Mouse (Mus musculus): ENCODE measurements around the gene Neurog1. TPM values are rescaled to one million over a fixed set of nuclear protein-coding genes. Genes with fewer than 3 reads are reported as not detected.

Gene Neurog1
- polyA plus RNA-seq (2012; rRNA removed), result 10.1 and 17.1 TPM in 2 replicates

DNA sequence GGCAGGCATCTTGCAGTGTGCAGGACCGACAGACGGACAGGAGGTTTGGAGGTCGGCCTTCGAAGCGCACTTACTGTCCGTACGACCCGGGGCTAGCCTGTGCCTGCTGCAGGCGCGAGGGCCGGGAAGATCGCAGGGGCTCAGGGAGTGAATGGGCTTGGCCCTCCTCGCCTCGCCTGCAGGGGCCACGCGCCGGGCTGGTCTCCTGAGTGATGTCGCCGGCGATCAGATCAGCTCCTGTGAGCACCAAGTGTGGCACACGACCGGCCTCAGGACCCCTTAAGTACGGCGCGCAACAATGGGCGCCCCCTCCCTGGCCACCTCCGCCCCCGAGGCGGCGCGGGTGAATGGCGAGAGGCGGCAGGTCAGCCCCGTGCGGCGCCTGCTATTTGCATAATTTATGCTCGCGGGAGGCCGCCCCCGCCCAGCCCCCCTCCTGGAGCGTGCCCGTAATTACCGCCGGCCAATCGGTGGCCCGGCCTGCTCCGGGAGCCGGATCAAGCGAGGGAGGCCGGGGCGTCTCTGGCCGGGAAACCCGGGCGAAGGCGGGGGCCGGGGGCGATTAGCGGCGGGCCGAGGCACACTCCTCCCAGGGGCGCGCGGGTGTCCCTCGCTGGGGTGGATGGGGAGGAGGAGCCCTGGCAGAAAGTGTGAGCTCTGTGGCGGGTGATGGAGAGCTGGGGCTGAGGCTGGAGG, at the start of gene Neurog1:
TSS of gene Neurog1 (minus strand) at position 240 of the 696 bp plus-strand sequence.
- peak; percentile 88 for DNase-seq (ENCODE audit: low read depth)
- TF ChIP-seq CTCF (IDR thresholded peaks at IDR 0.05; ENCODE audit: borderline replicate concordance, extremely low read depth, insufficient read depth, insufficient read length) (no peak), POLR2A (IDR thresholded peaks at IDR 0.05; ENCODE audit: borderline replicate concordance, extremely low read depth, insufficient read depth, insufficient read length, poor library complexity, severe bottlenecking) (peak; percentile 21; the same call in 1 of the 2 replicates)

DNA sequence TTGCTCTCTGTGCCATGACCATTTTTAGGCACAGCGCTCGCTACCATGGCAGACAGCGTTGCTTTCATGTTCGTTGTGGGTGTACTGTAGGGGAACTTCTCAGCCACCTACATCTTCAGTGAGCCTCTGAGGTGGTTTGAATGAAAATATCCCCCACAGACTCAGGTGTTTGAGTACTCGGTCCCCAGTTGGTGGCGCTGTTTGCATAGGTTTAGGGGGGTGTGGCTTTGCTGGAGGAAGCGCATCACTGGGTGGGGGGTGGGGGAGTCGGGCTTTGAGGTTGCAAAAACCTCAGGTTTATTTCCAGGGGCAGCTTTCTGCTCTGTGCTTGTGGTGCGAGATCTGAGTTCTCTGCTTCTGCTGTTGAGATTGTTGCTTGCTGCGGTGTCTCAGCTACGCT, 47.4 kb upstream of the Neurog1 start:
- no peak for DNase-seq (ENCODE audit: low read depth)
- TF ChIP-seq CTCF (IDR thresholded peaks at IDR 0.05; ENCODE audit: borderline replicate concordance, extremely low read depth, insufficient read depth, insufficient read length) (no peak), POLR2A (IDR thresholded peaks at IDR 0.05; ENCODE audit: borderline replicate concordance, extremely low read depth, insufficient read depth, insufficient read length, poor library complexity, severe bottlenecking) (no peak)

DNA sequence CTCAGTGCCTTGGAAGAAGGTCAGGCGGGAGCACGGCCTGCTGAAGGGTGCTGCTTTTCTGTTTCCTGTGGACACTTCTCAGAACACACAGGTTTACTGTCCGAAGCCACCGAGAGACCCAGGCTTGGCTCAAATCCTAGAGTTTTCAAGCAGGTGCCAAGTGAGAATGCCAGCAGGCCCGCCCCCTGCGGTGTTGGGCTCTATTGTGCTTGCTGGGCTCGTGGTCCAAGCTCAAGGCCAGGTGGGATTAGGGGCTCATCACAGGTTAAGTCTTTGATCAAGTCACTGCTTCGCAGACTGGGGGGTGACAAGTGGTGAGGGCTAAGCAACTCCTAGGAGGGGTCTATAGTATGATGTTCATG, 44.7 kb upstream of the Neurog1 start:
- DNase-seq (ENCODE audit: low read depth), result no peak
- TF ChIP-seq CTCF (IDR thresholded peaks at IDR 0.05; ENCODE audit: borderline replicate concordance, extremely low read depth, insufficient read depth, insufficient read length) (no peak), POLR2A (IDR thresholded peaks at IDR 0.05; ENCODE audit: borderline replicate concordance, extremely low read depth, insufficient read depth, insufficient read length, poor library complexity, severe bottlenecking) (no peak)

DNA sequence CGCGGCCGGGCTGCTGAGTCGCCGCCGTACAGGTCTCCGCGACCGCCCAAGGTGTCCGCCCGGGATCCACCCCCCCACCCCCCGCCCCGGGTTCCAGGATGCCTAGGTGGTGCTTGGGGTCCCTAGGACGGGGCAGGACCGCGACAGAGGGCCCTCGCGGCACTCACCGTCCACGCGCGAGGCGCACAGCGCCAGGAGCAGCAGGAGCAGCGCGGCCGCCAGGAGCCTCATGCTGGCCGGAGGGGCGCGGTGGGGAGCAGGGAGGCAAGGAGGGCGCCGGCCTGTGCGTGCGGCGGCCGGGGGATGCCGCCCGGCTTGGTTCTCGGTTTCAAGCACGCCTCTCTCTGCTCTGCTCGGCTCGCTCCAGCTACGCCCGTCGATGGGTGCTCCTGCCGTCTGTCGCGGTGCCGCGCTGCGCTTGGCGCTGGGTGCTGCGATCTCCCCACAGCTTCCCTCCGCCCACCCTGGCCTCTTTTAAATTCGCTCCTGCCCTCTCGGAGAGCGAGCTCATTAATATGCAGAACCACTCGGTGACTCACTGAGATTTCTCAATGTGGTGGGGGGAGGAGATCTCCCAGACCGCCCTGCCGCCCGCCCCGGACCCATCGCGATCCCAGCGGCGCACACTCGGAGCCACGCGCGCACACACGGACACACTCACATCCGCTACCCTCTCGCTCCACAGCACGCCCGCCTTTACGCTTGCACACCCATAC, 44.1 kb upstream of the Neurog1 start, which contains the start of gene Cxcl14:
TSS of gene Cxcl14 (minus strand) at position 609 of the 716 bp plus-strand sequence.
- peak; percentile 72 for DNase-seq (ENCODE audit: low read depth)
- TF ChIP-seq POLR2A (IDR thresholded peaks at IDR 0.05; ENCODE audit: borderline replicate concordance, extremely low read depth, insufficient read depth, insufficient read length, poor library complexity, severe bottlenecking) (no peak), CTCF (IDR thresholded peaks at IDR 0.05; ENCODE audit: borderline replicate concordance, extremely low read depth, insufficient read depth, insufficient read length) (no peak)

DNA sequence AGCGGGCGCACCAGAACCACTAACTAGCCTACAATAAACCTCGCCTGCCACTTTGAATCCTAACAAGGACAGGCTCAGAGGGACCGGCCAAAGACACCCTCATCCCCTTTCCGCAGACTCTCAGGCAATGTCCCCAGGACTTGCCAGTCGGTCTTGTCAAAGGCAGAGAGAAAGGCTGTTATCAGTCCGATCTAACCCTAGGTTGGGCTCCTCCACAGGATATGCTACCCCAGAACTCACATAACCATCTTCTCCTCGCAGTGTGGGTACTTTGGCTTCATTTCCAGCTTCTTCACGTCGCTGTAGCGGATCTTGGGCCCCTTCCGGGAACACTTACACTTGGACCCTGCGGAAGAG, 43.6 kb upstream of the Neurog1 start:
- no peak for DNase-seq (ENCODE audit: low read depth)
- no peak for TF ChIP-seq POLR2A (IDR thresholded peaks at IDR 0.05; ENCODE audit: borderline replicate concordance, extremely low read depth, insufficient read depth, insufficient read length, poor library complexity, severe bottlenecking)
- no peak for TF ChIP-seq CTCF (IDR thresholded peaks at IDR 0.05; ENCODE audit: borderline replicate concordance, extremely low read depth, insufficient read depth, insufficient read length)

DNA sequence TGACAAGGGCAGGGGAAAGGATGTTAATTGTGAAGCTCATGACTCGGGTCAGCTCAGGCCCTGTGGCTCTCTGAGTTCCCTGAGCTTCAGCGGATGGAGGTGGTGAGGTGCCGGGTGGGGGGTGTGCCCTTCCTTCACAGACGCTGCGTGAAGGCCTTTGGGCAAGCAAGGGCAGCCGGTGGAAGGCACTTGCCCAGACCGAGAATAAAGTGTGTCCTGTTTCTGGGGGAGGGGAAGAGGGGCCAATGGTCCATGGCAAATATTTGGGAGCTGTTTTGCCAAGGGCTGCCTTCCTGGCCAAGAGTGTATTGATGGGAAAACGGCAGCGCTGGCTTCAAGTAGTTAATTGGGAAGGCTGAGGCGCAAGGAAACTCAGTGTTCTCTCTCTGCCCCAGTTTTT, 42.9 kb upstream of the Neurog1 start:
- TF ChIP-seq POLR2A (IDR thresholded peaks at IDR 0.05; ENCODE audit: borderline replicate concordance, extremely low read depth, insufficient read depth, insufficient read length, poor library complexity, severe bottlenecking) (no peak), CTCF (IDR thresholded peaks at IDR 0.05; ENCODE audit: borderline replicate concordance, extremely low read depth, insufficient read depth, insufficient read length) (no peak)
- no peak for DNase-seq (ENCODE audit: low read depth)

DNA sequence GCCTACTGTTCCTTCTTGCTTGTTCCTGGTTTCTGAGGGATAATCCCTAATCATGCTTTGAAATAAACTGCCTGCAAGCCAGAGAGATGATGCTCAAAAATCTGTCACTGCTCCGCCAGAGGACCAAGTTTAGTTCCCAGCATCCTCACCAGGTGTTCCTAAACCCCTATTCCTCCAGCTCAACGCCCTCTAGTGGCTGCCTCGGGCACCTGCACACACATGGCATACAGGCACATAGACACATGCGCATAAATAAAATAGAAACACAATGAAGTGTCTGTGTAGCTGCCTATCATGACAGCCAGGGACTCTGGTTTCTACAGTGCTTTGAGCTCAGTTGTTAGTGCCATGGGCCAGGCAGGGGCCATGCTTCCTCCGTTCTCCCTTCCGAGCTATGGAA, 38.0 kb upstream of the Neurog1 start:
- no peak for TF ChIP-seq POLR2A (IDR thresholded peaks at IDR 0.05; ENCODE audit: borderline replicate concordance, extremely low read depth, insufficient read depth, insufficient read length, poor library complexity, severe bottlenecking)
- TF ChIP-seq CTCF (IDR thresholded peaks at IDR 0.05; ENCODE audit: borderline replicate concordance, extremely low read depth, insufficient read depth, insufficient read length), result peak; percentile 22; the same call in 1 of the 2 replicates
- no peak for DNase-seq (ENCODE audit: low read depth)

DNA sequence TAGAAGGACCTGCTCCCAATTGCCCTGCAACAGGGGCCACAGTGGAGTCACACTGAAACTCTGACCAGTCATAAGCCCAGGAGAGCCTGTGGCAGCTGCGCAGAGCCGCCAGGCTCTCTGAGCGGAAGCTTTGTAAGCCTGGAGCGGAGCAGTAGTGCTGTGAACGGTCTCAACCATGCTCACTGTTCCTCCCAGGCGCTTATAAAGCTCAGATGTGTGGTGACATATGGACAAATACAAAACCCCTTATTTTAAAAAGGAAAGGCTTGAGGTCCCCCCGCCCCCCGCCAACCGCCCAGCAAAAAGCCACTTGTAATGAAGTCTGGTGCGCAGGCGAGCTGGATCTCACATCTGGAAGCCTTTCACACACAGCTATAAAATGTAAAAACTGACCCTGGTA, 37.3 kb upstream of the Neurog1 start:
- DNase-seq (ENCODE audit: low read depth), result peak; percentile 52
- no peak for TF ChIP-seq POLR2A (IDR thresholded peaks at IDR 0.05; ENCODE audit: borderline replicate concordance, extremely low read depth, insufficient read depth, insufficient read length, poor library complexity, severe bottlenecking)
- no peak for TF ChIP-seq CTCF (IDR thresholded peaks at IDR 0.05; ENCODE audit: borderline replicate concordance, extremely low read depth, insufficient read depth, insufficient read length)

DNA sequence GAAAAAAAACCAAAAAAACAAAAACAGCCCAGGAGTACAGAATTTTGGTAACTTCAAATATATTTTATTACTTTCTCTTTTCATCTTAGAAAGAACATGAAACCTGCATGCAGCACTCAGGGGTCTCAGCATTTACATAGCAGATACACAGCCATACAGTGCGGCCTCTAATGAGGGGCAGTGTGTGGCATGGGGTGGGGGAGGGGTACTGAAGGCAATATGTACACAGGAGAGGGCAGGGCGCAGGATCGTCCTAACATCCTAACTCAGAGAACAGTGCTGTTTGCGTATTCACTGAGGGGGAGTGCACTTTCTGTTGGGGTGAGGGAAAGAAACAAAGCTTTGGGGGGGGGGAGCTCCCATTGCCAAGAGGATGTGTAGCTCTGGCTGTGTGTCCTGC, 36.6 kb upstream of the Neurog1 start:
- TF ChIP-seq CTCF (IDR thresholded peaks at IDR 0.05; ENCODE audit: borderline replicate concordance, extremely low read depth, insufficient read depth, insufficient read length) (no peak), POLR2A (IDR thresholded peaks at IDR 0.05; ENCODE audit: borderline replicate concordance, extremely low read depth, insufficient read depth, insufficient read length, poor library complexity, severe bottlenecking) (no peak)
- DNase-seq (ENCODE audit: low read depth), result no peak

DNA sequence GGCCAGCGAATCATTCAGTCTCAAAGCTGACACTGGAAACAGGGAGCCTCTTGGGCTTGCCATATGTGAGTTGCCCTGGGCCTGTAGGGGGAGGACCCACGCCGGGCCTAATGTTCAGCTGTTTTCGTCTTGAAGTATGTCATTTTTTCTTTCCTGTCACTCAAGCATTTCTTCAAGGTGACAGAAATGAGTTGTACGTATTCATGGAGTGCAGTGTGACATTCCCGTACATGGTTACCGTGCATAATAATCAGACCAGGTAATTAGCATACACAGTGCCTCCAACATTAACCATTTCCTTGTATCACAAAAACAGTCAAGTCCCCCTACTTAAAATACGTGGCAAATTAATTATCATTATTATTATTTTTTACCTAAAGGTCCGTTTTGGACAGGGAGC, 35.1 kb upstream of the Neurog1 start:
- DNase-seq (ENCODE audit: low read depth), result peak; percentile 59

DNA sequence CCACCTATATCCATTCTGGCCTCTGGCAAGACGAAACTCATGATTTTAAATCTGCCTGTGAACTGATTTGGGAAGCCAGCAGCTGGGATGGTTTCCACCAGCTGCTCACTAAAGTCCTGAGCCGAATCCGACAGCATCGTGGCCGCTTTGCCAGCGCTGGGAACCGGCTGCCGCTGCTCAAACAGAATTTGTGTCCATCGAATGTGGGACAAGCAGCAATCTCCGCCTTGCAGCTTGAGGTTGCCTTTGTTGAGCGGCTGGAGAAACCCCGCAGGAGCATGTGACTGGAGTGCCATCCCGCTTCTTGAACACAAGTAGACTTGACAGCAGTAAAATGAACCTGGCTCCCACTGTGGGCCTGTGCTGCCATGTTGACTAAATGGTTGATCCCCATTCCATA, 31.4 kb upstream of the Neurog1 start:
- TF ChIP-seq POLR2A (IDR thresholded peaks at IDR 0.05; ENCODE audit: borderline replicate concordance, extremely low read depth, insufficient read depth, insufficient read length, poor library complexity, severe bottlenecking), result no peak
- TF ChIP-seq CTCF (IDR thresholded peaks at IDR 0.05; ENCODE audit: borderline replicate concordance, extremely low read depth, insufficient read depth, insufficient read length), result no peak
- DNase-seq (ENCODE audit: low read depth), result peak; percentile 20

More for the DNA sequence above, 35.1 kb upstream of the Neurog1 start:
- TF ChIP-seq POLR2A (IDR thresholded peaks at IDR 0.05; ENCODE audit: borderline replicate concordance, extremely low read depth, insufficient read depth, insufficient read length, poor library complexity, severe bottlenecking) (no peak), CTCF (IDR thresholded peaks at IDR 0.05; ENCODE audit: borderline replicate concordance, extremely low read depth, insufficient read depth, insufficient read length) (no peak)

DNA sequence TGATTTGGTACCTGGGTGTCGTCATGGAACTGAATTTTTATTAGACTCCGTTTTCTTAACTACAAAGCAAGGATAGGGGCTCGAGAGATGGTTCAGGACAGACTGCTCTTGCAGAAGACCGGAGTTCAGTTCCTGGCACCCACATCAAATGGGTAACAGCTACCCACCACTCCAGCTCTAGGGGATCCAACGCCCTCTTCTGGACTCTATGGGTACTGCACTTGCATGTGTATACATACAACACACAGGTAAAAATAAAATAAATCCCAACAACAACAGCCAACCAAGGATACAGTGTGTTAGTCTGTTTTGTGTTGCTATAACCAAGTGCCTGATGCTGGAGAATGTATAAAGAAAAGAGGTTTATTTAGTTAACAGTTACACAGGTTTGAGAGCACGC, 28.4 kb upstream of the Neurog1 start:
- TF ChIP-seq CTCF (IDR thresholded peaks at IDR 0.05; ENCODE audit: borderline replicate concordance, extremely low read depth, insufficient read depth, insufficient read length) (peak; percentile 32; the same call in 1 of the 2 replicates), POLR2A (IDR thresholded peaks at IDR 0.05; ENCODE audit: borderline replicate concordance, extremely low read depth, insufficient read depth, insufficient read length, poor library complexity, severe bottlenecking) (no peak)
- no peak for DNase-seq (ENCODE audit: low read depth)

Data from brain, embryonic 14.5 days (tissue).